17 mouse cellular contexts compared by ENCODE assay signal in the genomic region with DNA sequence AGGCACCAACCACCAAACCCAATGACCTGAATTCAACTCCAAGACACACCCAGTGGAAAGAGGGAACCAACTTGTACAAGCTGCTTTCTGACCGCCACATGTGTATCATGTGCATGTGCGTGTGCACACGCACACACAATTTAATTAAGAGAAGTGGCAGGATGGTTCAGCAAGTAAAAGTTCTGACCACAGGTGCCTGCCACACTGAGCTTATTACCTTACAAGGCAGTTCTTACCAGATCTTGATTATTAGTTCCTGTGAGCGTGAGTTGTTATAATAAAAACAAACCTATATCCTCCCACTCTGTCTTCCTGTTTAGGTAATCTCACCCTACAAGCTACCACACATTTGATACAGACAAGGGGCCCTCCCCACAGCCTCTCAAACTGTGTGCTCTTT. TPM values are rescaled to one million over a fixed set of nuclear protein-coding genes. Genes with fewer than 3 reads are reported as not detected.
DNase-seq lines count a peak whose midpoint lies in the region; ATAC-seq and TF ChIP-seq lines count a peak whose summit lies in the region.
"Had no signal": no experiment of that assay in that cellular context is flagged by ENCODE, and none has a peak within 500 bp of the region (broad histone marks: within the 10 kb centered on the region; RNA-seq: fewer than 3 reads in every experiment).

No protein-coding gene starts in this region.

- no peak overlapping the region for H3K4me2 ChIP-seq in liver, embryonic 16.5 days (ENCODE audit: low read depth, low read length)
- no peak overlapping the region for H3K4me2 ChIP-seq in forebrain, embryonic 15.5 days (replicated peaks)
- H3K4me2 ChIP-seq: limb, embryonic 15.5 days; midbrain, embryonic 12.5 days; stomach, embryonic 15.5 days had no signal

- WGBS in liver, embryonic 16.5 days (ENCODE audit: insufficient replicate concordance) = 32% methylated on average over 4 of the region's 4 CpGs
- WGBS in forebrain, embryonic 15.5 days = 98% methylated on average over 4 of the region's 4 CpGs

- peaks cover 73% of the 10 kb centered on the region for H3K4me1 ChIP-seq in G1E (ENCODE audit: insufficient read depth, low read depth, low read length)
- peaks cover 29% of the 10 kb centered on the region for H3K4me1 ChIP-seq in liver, embryonic 16.5 days (ENCODE audit: control insufficient read depth, low read depth, low read length)
- H3K4me1 ChIP-seq in forebrain, embryonic 15.5 days = peaks cover 12% of the 10 kb centered on the region
- H3K4me1 ChIP-seq: stomach, embryonic 15.5 days had no signal

- H3K4me3 ChIP-seq in G1E (ENCODE audit: low read depth, low read length) = peak overlapping the region; percentile 18; the same call in 1 of the 2 replicates
- no peak overlapping the region for H3K4me3 ChIP-seq in liver, embryonic 16.5 days (ENCODE audit: low read depth, low read length)
- H3K4me3 ChIP-seq in forebrain, embryonic 15.5 days = no peak overlapping the region
- H3K4me3 ChIP-seq: hindbrain, embryonic 10.5 days; limb, embryonic 15.5 days; midbrain, embryonic 12.5 days; stomach, embryonic 15.5 days had no signal

- H3K9ac ChIP-seq in liver, embryonic 16.5 days (ENCODE audit: low read depth, low read length) = no peak overlapping the region
- H3K9ac ChIP-seq in forebrain, embryonic 15.5 days (replicated peaks) = no peak overlapping the region
- H3K9ac ChIP-seq: limb, embryonic 15.5 days; midbrain, embryonic 12.5 days; stomach, embryonic 15.5 days had no signal

- H3K9me3 ChIP-seq in G1E (replicated peaks) = no peaks in the 10 kb centered on the region
- no peaks in the 10 kb centered on the region for H3K9me3 ChIP-seq in liver, embryonic 16.5 days (replicated peaks; ENCODE audit: control insufficient read depth, low read length)
- H3K9me3 ChIP-seq in forebrain, embryonic 15.5 days = no peaks in the 10 kb centered on the region
- H3K9me3 ChIP-seq: hindbrain, embryonic 10.5 days; limb, embryonic 15.5 days; midbrain, embryonic 12.5 days; stomach, embryonic 15.5 days had no signal

- no peak for TF ChIP-seq CTCF in G1E (IDR thresholded peaks at IDR 0.05; ENCODE audit: low read depth, low read length)

- DNase-seq in G1E (ENCODE audit: low spot score) = no peak
- no peak for DNase-seq in urinary bladder, postnatal 4 days (ENCODE audit: low spot score in 2 of 2)
- no peak for DNase-seq in lung, postnatal 36 days
- DNase-seq: cerebellum, adult 9-11 months; kidney, adult 8-10 months; kidney, postnatal 36 days; lung, postnatal 10 days; spleen, adult 18-20 months had no signal

- no peak overlapping the region for H3K27ac ChIP-seq in liver, embryonic 16.5 days (ENCODE audit: low read length)
- H3K27ac ChIP-seq in forebrain, embryonic 15.5 days (replicated peaks) = no peak overlapping the region
- H3K27ac ChIP-seq: hindbrain, embryonic 10.5 days; limb, embryonic 15.5 days; midbrain, embryonic 12.5 days; stomach, embryonic 15.5 days had no signal

- H3K36me3 ChIP-seq in G1E (replicated peaks) = peaks cover 16% of the 10 kb centered on the region
- no peaks in the 10 kb centered on the region for H3K36me3 ChIP-seq in liver, embryonic 16.5 days (ENCODE audit: control insufficient read depth, insufficient read depth)
- H3K36me3 ChIP-seq in forebrain, embryonic 15.5 days = no peaks in the 10 kb centered on the region
- H3K36me3 ChIP-seq: hindbrain, embryonic 10.5 days; limb, embryonic 15.5 days; midbrain, embryonic 12.5 days; stomach, embryonic 15.5 days had no signal

- no peaks in the 10 kb centered on the region for H3K27me3 ChIP-seq in G1E (ENCODE audit: insufficient read depth, low read length)
- no peaks in the 10 kb centered on the region for H3K27me3 ChIP-seq in liver, embryonic 16.5 days (ENCODE audit: control insufficient read depth, insufficient read depth, low read depth, low read length)
- H3K27me3 ChIP-seq in forebrain, embryonic 15.5 days = no peaks in the 10 kb centered on the region
- H3K27me3 ChIP-seq: limb, embryonic 15.5 days; midbrain, embryonic 12.5 days; stomach, embryonic 15.5 days had no signal

- peak; percentile 61 for ATAC-seq in G1E (ENCODE audit: extremely low read depth, insufficient number of reproducible peaks, low FRiP score, poor library complexity, severe bottlenecking)
- ATAC-seq in granulocyte monocyte progenitor cell, adult 5-6 weeks (replicated peaks; ENCODE audit: poor library complexity, severe bottlenecking) = peak; percentile 59
- peak; percentile 36; the same call in 1 of the 2 replicates for ATAC-seq in liver, embryonic 16.5 days (ENCODE audit: low read depth)
- peak; percentile 36; the same call in 1 of the 2 replicates for ATAC-seq in neutrophil, adult 5-6 weeks (ENCODE audit: extremely low read depth, insufficient number of reproducible peaks, low FRiP score, poor library complexity, severe bottlenecking)
- no peak for ATAC-seq in forebrain, embryonic 15.5 days (replicated peaks)
- ATAC-seq: forebrain, embryonic 14.5 days had no signal

RNA-seq across cellular contexts. Expression of gene Smap1, which starts 6.6 kb away (rescaled TPM):
- total RNA-seq in G1E (2014; fragmentation: Nextera tagmentation) (382 and 473 TPM in 2 replicates), G1E (2017) (80.9 and 98.0 TPM in 2 replicates)
- polyA plus RNA-seq in G1E (2012) = 34.7 and 37.6 TPM in 2 replicates
- total RNA-seq in granulocyte monocyte progenitor cell, adult 5-6 weeks (2014; fragmentation: Nextera tagmentation) = 39.3 and 89.9 TPM in 2 replicates
- 30.8 and 32.2 TPM in 2 replicates for total RNA-seq in granulocyte monocyte progenitor cell, adult 5-6 weeks (2017)
- polyA plus RNA-seq in liver, embryonic 16.5 days (2015; fragmentation: Nextera tagmentation; extraction: Ambion mirVana) = 14.7 and 16.1 TPM in 2 replicates
- total RNA-seq in neutrophil, adult 5-6 weeks (2017) = 45.9 and 52.1 TPM in 2 replicates
- polyA plus RNA-seq in forebrain, embryonic 15.5 days (2015; fragmentation: Nextera tagmentation; extraction: Ambion mirVana) = 87.9 and 91.8 TPM in 2 replicates
